Mouse (Mus musculus): ENCODE data around the gene Mcu. TPM values are rescaled to one million over a fixed set of nuclear protein-coding genes. Genes with fewer than 3 reads are reported as not detected.
A peak's percentile ranks its signal among the peaks of the same experiment; 100 is the strongest.

Mcu gene
- 28.5 and 30.0 TPM in 2 replicates for polyA plus RNA-seq (2012; rRNA removed)

GRCm38 (mm10) chr10:59616522-59616921 is at the start of gene Mcu:
TSS of gene Mcu (minus strand) at chr10:59616692.
- DNase-seq (ENCODE audit: extremely low spot score in 1 of 2, low spot score in 1 of 2): peak; percentile 95 to 97

- DNase-seq (ENCODE audit: extremely low spot score in 1 of 2, low spot score in 1 of 2): peak in 1 of 2 experiments; percentile 34
These were observed 49.2 kb upstream of the Mcu start for GRCm38 (mm10) chr10:59665503-59666291.

GRCm38 (mm10) chr10:59664765-59665164 is 48.3 kb upstream of the Mcu start:
- DNase-seq (ENCODE audit: extremely low spot score in 1 of 2, low spot score in 1 of 2): no peak

GRCm38 (mm10) chr10:59656799-59657198 is 40.3 kb upstream of the Mcu start:
- DNase-seq (ENCODE audit: extremely low spot score in 1 of 2, low spot score in 1 of 2): no peak

- no peak for DNase-seq (ENCODE audit: extremely low spot score in 1 of 2, low spot score in 1 of 2)
These were observed 30.4 kb upstream of the Mcu start for GRCm38 (mm10) chr10:59646821-59647378.

- no peak for DNase-seq (ENCODE audit: extremely low spot score in 1 of 2, low spot score in 1 of 2)
These were observed 28.7 kb upstream of the Mcu start for GRCm38 (mm10) chr10:59645153-59645552.

GRCm38 (mm10) chr10:59644710-59645109 is 28.2 kb upstream of the Mcu start:
- no peak for DNase-seq (ENCODE audit: extremely low spot score in 1 of 2, low spot score in 1 of 2)

- DNase-seq (ENCODE audit: extremely low spot score in 1 of 2, low spot score in 1 of 2): no peak
These were observed 27.2 kb upstream of the Mcu start for GRCm38 (mm10) chr10:59643645-59644044.

GRCm38 (mm10) chr10:59642659-59643377 is 26.3 kb upstream of the Mcu start:
- DNase-seq (ENCODE audit: extremely low spot score in 1 of 2, low spot score in 1 of 2): no peak

- no peak for DNase-seq (ENCODE audit: extremely low spot score in 1 of 2, low spot score in 1 of 2)
These were observed 22.1 kb upstream of the Mcu start for GRCm38 (mm10) chr10:59638576-59638975.

GRCm38 (mm10) chr10:59637596-59638124 is 21.2 kb upstream of the Mcu start:
- DNase-seq (ENCODE audit: extremely low spot score in 1 of 2, low spot score in 1 of 2): no peak

GRCm38 (mm10) chr10:59636751-59637533 is 20.4 kb upstream of the Mcu start:
- DNase-seq (ENCODE audit: extremely low spot score in 1 of 2, low spot score in 1 of 2): no peak

- no peak for DNase-seq (ENCODE audit: extremely low spot score in 1 of 2, low spot score in 1 of 2)
These were observed 19.6 kb upstream of the Mcu start for GRCm38 (mm10) chr10:59636048-59636447.

- no peak for DNase-seq (ENCODE audit: extremely low spot score in 1 of 2, low spot score in 1 of 2)
These were observed 13.0 kb upstream of the Mcu start for GRCm38 (mm10) chr10:59629506-59629782.

GRCm38 (mm10) chr10:59628641-59629505 is 12.4 kb upstream of the Mcu start:
- peak in 1 of 2 experiments; percentile 13 for DNase-seq (ENCODE audit: extremely low spot score in 1 of 2, low spot score in 1 of 2)

GRCm38 (mm10) chr10:59623496-59623895 is 7.0 kb upstream of the Mcu start:
- DNase-seq (ENCODE audit: extremely low spot score in 1 of 2, low spot score in 1 of 2): no peak

- DNase-seq (ENCODE audit: extremely low spot score in 1 of 2, low spot score in 1 of 2): no peak
These were observed 4.9 kb upstream of the Mcu start for GRCm38 (mm10) chr10:59621355-59621754.

GRCm38 (mm10) chr10:59617776-59618175 is 1.3 kb upstream of the Mcu start:
- no peak for DNase-seq (ENCODE audit: extremely low spot score in 1 of 2, low spot score in 1 of 2)

GRCm38 (mm10) chr10:59615981-59616520 is 441 bp downstream of the Mcu start, which contains the start of gene Gm10322:
TSS of gene Gm10322 (plus strand) at chr10:59616063.
- peak in 1 of 2 experiments; percentile 48 for DNase-seq (ENCODE audit: extremely low spot score in 1 of 2, low spot score in 1 of 2)
